Mouse (Mus musculus) cerebellum, adult (tissue): ENCODE measurements around the gene Cirbp.
"Not testable (repeated sequence)": the region's sequence is repeated elsewhere in the genome, so short reads cannot be mapped to it uniquely, and the experiment has no call there.

Experiments
- ATAC-seq: cut with Nextera tagmentation; 2 replicates; pipeline ENCODE4 v1.9.2; 2017; ENCODE audit warnings: mild to moderate bottlenecking, moderate library complexity, mixed read lengths; ENCODE audit not compliant: insufficient number of reproducible peaks, low FRiP score, low TSS enrichment

Cirbp gene

DNA sequence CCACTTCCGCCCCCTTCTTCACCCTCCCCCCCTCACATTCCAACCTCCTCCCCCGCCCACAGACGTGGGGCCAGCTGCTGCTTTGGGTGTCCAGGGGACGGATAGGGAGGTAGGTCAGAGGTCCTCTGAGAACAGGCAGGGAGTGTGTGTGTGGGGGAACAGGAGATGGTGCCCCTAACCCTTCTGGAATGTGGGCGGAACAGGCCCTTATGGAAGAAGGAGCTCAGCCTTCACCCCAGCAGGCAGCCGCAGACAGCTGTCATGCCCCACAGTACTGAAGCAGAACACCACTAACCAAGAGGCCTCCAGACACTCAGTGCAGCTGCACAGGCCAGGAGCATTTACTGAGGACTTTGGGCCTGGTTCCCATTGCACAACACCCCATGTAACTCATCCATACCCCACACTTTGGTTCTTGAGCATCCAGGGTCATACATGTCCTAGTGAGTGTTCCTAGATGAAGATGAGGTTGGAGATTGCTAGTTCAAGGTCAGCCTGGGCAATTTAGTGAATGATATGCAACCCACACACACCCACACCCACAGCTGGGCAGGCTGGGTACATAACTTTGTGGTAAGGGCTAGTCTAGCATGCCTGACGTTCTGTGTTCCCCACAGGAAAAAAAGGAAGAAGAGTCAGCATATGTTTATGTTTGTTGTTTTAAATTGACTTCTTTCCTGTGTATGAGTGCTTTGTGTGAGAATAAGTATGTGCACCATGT, 4.1 kb upstream of the Cirbp start:
- no peak for ATAC-seq

DNA sequence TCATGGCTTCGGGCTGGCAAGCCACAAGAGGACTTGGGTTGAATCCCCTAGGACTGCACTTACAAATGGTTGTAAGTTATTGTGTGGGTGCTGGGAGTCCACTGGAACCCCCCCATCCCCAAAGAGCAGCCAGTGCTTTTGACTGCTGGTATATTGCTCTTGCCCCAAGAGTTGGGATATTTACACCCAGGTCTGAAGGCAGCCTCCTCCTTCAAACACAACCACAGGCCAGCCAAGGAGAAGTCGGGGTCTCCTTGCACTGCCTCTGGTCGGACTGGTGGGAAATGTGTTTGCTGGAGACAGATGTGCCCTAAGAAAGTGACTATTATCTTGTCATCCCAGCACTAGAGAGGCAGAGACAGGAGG, 3.6 kb upstream of the Cirbp start:
- no peak for ATAC-seq

- no peak for ATAC-seq
Measured at GRCm38 (mm10) chr10:80162716-80163299, 3.0 kb upstream of the Cirbp start.

DNA sequence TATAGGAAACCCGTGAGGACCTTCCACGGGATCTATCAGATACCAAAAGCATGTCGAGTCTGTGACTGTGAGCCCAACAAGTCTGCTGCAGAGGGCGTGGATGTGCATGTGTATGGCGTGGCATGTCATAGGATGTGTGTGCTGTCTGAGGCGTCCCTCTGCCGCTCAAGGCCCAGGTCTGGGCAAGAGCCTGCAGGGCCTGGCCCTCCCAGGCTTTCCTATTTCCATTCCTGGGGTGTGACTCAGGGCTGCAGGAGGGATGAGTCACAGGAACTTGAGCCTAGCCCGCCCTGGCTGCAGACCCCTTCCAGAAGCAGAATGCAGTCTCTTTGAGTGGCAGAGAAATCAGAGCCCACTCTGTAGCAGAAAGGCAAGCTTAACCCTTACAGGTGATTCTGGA, 2.1 kb upstream of the Cirbp start:
- no peak for ATAC-seq

DNA sequence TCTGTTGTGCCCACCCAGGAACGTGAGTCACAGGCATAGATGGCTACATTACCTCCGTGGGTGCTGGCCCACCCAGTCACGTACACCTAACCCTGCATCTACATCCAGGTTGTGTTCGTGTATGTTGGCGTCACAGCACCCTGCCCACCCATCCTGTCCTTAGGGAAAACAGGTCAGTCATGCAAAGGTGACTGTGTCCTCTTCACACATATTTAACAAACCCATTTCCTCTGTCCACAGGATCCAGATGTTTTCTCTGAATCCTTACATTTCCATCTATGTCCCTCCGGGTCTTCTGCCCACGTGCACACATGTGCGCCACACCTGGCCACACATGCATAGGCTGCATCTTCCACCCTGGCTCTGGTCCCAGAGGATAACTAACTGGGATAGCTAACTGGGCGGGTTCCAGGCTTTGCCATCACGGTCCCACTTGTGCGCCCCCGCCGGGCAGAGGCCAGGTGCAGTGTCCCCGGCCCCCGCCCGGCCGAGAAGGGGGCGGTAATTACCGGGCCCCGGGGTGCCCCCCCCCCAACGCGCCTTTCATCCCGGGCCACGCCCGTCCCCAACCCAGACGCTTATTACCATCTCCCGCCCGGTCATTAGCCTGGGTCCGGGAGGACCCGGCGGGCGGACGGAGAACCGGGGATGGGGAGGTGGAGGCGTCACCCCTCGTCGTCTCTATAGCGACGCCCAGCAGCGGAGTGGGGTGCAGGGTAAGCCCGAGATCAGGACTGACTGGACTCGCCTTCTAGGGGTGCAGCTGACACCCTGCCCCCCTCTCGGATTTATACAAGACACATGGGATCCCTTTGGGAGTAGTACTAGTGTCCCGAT, 1.4 kb upstream of the Cirbp start:
- peak; percentile 2; the same call in 1 of the 2 replicates for ATAC-seq

- ATAC-seq = peak; percentile 54; the same call in 1 of the 2 replicates
Measured at GRCm38 (mm10) chr10:80164998-80165344, 814 bp upstream of the Cirbp start.

- ATAC-seq = not testable (repeated sequence)
Measured at GRCm38 (mm10) chr10:80166136-80166535, 351 bp downstream of the Cirbp start.

DNA sequence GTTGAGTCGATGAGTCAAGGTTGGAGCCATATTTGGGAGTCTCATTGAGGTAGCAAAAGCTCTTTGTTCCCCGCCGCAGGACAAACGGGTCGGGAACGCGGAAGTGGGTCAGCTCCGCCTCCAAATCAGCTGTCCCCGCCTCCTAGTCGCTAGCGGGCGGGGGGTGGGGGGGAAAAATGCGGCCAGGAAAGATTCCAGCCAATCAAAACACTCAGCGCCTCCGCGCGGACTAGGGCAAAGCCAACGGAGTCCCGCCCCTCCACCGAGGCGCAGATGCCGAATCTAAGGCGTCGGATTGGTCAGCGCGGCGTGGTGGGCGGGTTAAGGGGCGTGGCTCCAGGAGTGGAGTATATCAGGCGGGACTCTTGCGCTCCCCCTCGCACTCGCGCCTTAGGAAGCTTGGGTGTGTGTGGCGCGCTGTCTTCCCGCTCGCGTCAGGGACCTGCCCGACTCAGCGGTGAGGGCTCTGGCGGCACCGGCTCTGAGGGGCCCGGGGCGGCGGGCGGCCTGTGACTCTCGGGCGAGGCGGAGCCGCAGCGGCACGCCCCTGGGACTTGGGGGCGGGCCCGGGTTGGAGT, 1.8 kb downstream of the Cirbp start:
- peak; percentile 72 for ATAC-seq

GRCm38 (mm10) chr10:80168038-80168661, 2.4 kb downstream of the Cirbp start:
- ATAC-seq = peak; percentile 20; the same call in 1 of the 2 replicates

DNA sequence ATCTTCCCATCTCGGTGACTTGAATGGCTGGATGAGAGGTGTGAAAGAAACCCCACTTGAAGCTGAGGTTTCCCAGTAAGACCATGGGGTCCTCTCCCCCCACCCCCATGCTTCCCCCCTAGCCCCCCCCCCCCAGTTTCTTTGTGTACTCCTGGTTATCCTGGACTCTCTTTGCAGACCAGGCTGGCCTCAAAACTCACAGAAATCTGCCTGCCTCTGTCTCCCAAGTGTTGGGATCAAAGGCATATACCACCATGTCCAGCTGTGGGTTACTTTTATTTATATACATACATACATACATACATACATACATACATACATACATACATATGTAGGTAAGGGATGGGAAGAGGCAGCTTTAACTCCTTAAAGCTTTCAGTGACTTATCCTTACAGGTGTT, 3.3 kb downstream of the Cirbp start:
- no peak for ATAC-seq

GRCm38 (mm10) chr10:80169651-80170050, 3.9 kb downstream of the Cirbp start:
- ATAC-seq = no peak

DNA sequence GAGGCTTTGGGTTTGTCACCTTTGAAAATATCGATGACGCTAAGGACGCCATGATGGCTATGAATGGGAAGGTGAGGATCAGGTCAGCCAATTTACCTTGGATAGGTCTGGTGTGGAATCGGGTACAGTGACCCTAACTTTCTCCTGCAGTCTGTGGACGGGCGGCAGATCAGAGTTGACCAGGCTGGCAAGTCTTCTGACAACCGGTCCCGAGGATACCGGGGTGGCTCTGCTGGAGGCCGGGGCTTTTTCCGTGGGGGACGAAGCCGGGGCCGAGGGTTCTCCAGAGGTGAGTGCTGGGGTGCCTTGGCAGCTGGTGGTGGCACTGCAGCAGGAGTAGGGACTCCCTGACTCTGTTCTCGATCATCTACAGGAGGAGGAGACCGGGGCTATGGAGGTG, 4.3 kb downstream of the Cirbp start:
- ATAC-seq = no peak

- ATAC-seq = no peak
Measured at GRCm38 (mm10) chr10:80170601-80171021, 4.8 kb downstream of the Cirbp start.

- ATAC-seq = no peak
Measured at GRCm38 (mm10) chr10:80171252-80171651, 5.5 kb downstream of the Cirbp start.

GRCm38 (mm10) chr10:80171760-80172526, 6.2 kb downstream of the Cirbp start:
- no peak for ATAC-seq

- peak; percentile 34; the same call in 1 of the 2 replicates for ATAC-seq
Measured at GRCm38 (mm10) chr10:80172527-80173292, 6.9 kb downstream of the Cirbp start, which contains the start of gene 1600002K03Rik. Gene 1600002K03Rik, plus strand, starts transcription at chr10:80172944.

DNA sequence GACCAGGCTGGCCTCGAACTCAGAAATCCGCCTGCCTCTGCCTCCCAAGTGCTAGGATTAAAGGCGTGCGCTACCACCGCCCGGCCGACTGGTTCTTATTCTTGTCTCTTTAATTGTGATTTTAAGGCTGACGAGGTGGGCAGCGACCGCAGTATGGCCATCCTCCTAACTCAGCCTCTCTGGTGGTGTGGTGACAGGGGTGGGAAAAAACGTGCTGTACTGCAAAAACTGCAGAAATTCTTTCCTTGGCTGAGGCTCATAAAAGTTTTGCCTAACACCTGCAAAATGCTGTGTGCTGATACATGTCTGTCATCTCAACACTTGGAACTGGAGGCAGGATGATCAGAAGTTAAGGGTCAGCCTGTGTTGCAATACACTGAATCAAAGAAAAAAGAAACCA, 7.6 kb downstream of the Cirbp start:
- no peak for ATAC-seq

- ATAC-seq = no peak
Measured at GRCm38 (mm10) chr10:80173955-80174640, 8.3 kb downstream of the Cirbp start.
